Mouse (Mus musculus) G1E (cell line): ENCODE results near the gene Zdhhc3.

Source experiments
- CTCF ChIP-seq: IDR thresholded peaks from 2 replicates; pipeline ENCODE4 v1.5.1; 2012; ENCODE audit warnings: low read depth, low read length, inconsistent platforms, mixed read lengths
- GATA1 ChIP-seq: IDR thresholded peaks from 2 replicates; pipeline ENCODE4 v1.6.1; 2012; ENCODE audit warnings: borderline replicate concordance, low read length, inconsistent platforms, mixed read lengths
- GATA2 ChIP-seq: IDR thresholded peaks from 2 replicates; pipeline ENCODE4 v1.6.1; 2012; ENCODE audit warnings: low read depth, low read length, inconsistent platforms, borderline replicate concordance
- POLR2AphosphoS5 ChIP-seq: IDR thresholded peaks from 2 replicates; pipeline ENCODE4 v1.6.1; 2012; ENCODE audit warnings: low read depth, low read length, inconsistent platforms; ENCODE audit not compliant: insufficient replicate concordance
- TAL1 ChIP-seq: conservative IDR thresholded peaks from 2 replicates; pipeline ENCODE4 v1.6.1; 2012; ENCODE audit warnings: low read depth, low read length, inconsistent platforms, mixed read lengths

GRCm38 (mm10) chr9:123115566-123115965 lies 2.6 kb upstream of the Zdhhc3 start:
- TF ChIP-seq CTCF, result no peak
- TF ChIP-seq GATA1, result no peak
- TF ChIP-seq POLR2AphosphoS5, result no peak
- TF ChIP-seq GATA2, result no peak
- TF ChIP-seq TAL1, result no peak
